Mouse (Mus musculus) myocyte (in vitro differentiated cells): ENCODE measurements around the gene H2afy. TPM values are rescaled to one million over a fixed set of nuclear protein-coding genes. Genes with fewer than 3 reads are reported as not detected.

Source experiments
- H3K27me3 ChIP-seq: one replicate; pipeline ENCODE4 v1.6.1; 2011; ENCODE audit not compliant: control insufficient read depth, insufficient read depth, insufficient read length
- H3K36me3 ChIP-seq: one replicate; pipeline ENCODE4 v1.6.1; 2011; ENCODE audit not compliant: control insufficient read depth, insufficient read depth
- H3K4me2 ChIP-seq: one replicate; pipeline ENCODE4 v1.6.1; 2011; ENCODE audit warnings: low read depth, control low read depth
- H3K4me3 ChIP-seq: one replicate; pipeline ENCODE4 v1.5.1; 2011; ENCODE audit warnings: mild to moderate bottlenecking, control low read depth, moderate library complexity
- H3K79me2 ChIP-seq: one replicate; pipeline ENCODE4 v1.6.1; 2011; ENCODE audit not compliant: control insufficient read depth, insufficient read depth
- H3ac ChIP-seq: one replicate; pipeline ENCODE4 v1.6.1; 2011; ENCODE audit not compliant: control insufficient read depth, insufficient read length
- CEBPB ChIP-seq: IDR thresholded peaks from 2 replicates; pipeline ENCODE4 v1.6.1; 2011; ENCODE audit warnings: mild to moderate bottlenecking, moderate library complexity; ENCODE audit not compliant: poor library complexity, insufficient read depth, severe bottlenecking
- E2F4 ChIP-seq: IDR thresholded peaks from one replicate; pipeline ENCODE4 v1.6.1; 2011; ENCODE audit warnings: mild to moderate bottlenecking, control low read depth, moderate library complexity; ENCODE audit not compliant: insufficient read depth
- MAX ChIP-seq: IDR thresholded peaks from one replicate; pipeline ENCODE4 v1.6.1; 2011; ENCODE audit warnings: low read depth, mild to moderate bottlenecking, control low read depth
- MYOD1 ChIP-seq, 3 experiments: IDR thresholded peaks; one replicate each; pipeline ENCODE4 v1.6.1; 2011; ENCODE audit warnings: control low read depth in 2 of 3, low read depth in 2 of 3, mild to moderate bottlenecking in 2 of 3, moderate library complexity in 1 of 3; ENCODE audit not compliant: insufficient read length in 2 of 3, control insufficient read depth in 1 of 3
- MYOG ChIP-seq, 3 experiments: IDR thresholded peaks; one replicate each; pipeline ENCODE4 v1.6.1; 2011; ENCODE audit warnings: control low read depth in 2 of 3, low read depth in 2 of 3, mild to moderate bottlenecking in 2 of 3; ENCODE audit not compliant: insufficient read length in 2 of 3, control insufficient read depth in 1 of 3, insufficient read depth in 1 of 3
- POLR2A ChIP-seq: IDR thresholded peaks from one replicate; pipeline ENCODE4 v1.6.1; 2011; ENCODE audit warnings: low read depth, mild to moderate bottlenecking, control low read depth, moderate library complexity; ENCODE audit not compliant: insufficient read length
- POLR2AphosphoS2 ChIP-seq: IDR thresholded peaks from one replicate; pipeline ENCODE4 v1.6.1; 2011; ENCODE audit warnings: low read depth, control low read depth; ENCODE audit not compliant: insufficient read length
- REST ChIP-seq: IDR thresholded peaks from one replicate; pipeline ENCODE4 v1.6.1; 2011; ENCODE audit warnings: mild to moderate bottlenecking, control low read depth, moderate library complexity; ENCODE audit not compliant: insufficient read depth, insufficient read length
- SRF ChIP-seq: IDR thresholded peaks from one replicate; pipeline ENCODE4 v1.6.1; 2011; ENCODE audit warnings: low read depth; ENCODE audit not compliant: control insufficient read depth, insufficient read length
- TCF12 ChIP-seq: IDR thresholded peaks from one replicate; pipeline ENCODE4 v1.6.1; 2011; ENCODE audit warnings: mild to moderate bottlenecking, control low read depth; ENCODE audit not compliant: poor library complexity, insufficient read depth, severe bottlenecking
- TCF3 ChIP-seq: IDR thresholded peaks from one replicate; pipeline ENCODE4 v1.6.1; 2011; ENCODE audit warnings: low read depth, control low read depth; ENCODE audit not compliant: insufficient read length
- USF1 ChIP-seq: IDR thresholded peaks from one replicate; pipeline ENCODE4 v1.6.1; 2011; ENCODE audit warnings: low read depth, mild to moderate bottlenecking, control low read depth, moderate library complexity
- polyA plus RNA-seq: library from polyadenylated mRNA; unstranded; fragments of >200 nt; fragmentation: generic; extraction: Trizol; gene quantifications from one replicate; pipeline ENCODE4 v1.2.1, GENCODE M21; 2012; ENCODE audit warnings: missing spikeins

H2afy gene
- polyA plus RNA-seq, 1 experiment = 62.8 TPM

GRCm38 (mm10) chr13:56175848-56176247 is 39.7 kb upstream of the H2afy start:
- Histone ChIP-seq H3K79me2 (no peaks in the 10 kb centered on the region), H3K4me2 (no peak overlapping the region), H3K36me3 (no peaks in the 10 kb centered on the region), H3K4me3 (no peak overlapping the region), H3K27me3 (peaks cover 40% of the 10 kb centered on the region), H3ac (no peak overlapping the region)
- no peak for TF ChIP-seq MYOD1 (IDR thresholded peaks at IDR 0.05; ENCODE audit: control insufficient read depth in 1 of 3, insufficient read length in 2 of 3, low read depth in 2 of 3)
- no peak for TF ChIP-seq POLR2AphosphoS2
- no peak for TF ChIP-seq E2F4
- no peak for TF ChIP-seq SRF
- TF ChIP-seq CEBPB = no peak
- TF ChIP-seq USF1 = no peak
- no peak for TF ChIP-seq TCF3
- no peak for TF ChIP-seq MAX
- no peak for TF ChIP-seq POLR2A
- no peak for TF ChIP-seq TCF12
- no peak for TF ChIP-seq REST
- TF ChIP-seq MYOG (IDR thresholded peaks at IDR 0.05; ENCODE audit: control insufficient read depth in 1 of 3, insufficient read depth in 1 of 3, insufficient read length in 2 of 3, low read depth in 2 of 3) = no peak

GRCm38 (mm10) chr13:56172901-56173545 is 36.9 kb upstream of the H2afy start:
- H3K36me3 ChIP-seq = no peaks in the 10 kb centered on the region
- TF ChIP-seq SRF = no peak
- no peak for TF ChIP-seq CEBPB
- no peak for TF ChIP-seq POLR2AphosphoS2
- no peak for TF ChIP-seq POLR2A
- TF ChIP-seq TCF3 = no peak
- TF ChIP-seq E2F4 = no peak
- no peak for TF ChIP-seq USF1
- no peak for TF ChIP-seq TCF12
- TF ChIP-seq MAX = no peak
- TF ChIP-seq REST = no peak
- TF ChIP-seq MYOD1 (IDR thresholded peaks at IDR 0.05; ENCODE audit: control insufficient read depth in 1 of 3, insufficient read length in 2 of 3, low read depth in 2 of 3) = no peak
- no peak for TF ChIP-seq MYOG (IDR thresholded peaks at IDR 0.05; ENCODE audit: control insufficient read depth in 1 of 3, insufficient read depth in 1 of 3, insufficient read length in 2 of 3, low read depth in 2 of 3)
- H3K4me2 ChIP-seq = no peak overlapping the region
- peaks cover 56% of the 10 kb centered on the region for H3K27me3 ChIP-seq
- no peaks in the 10 kb centered on the region for H3K79me2 ChIP-seq
- no peak overlapping the region for H3K4me3 ChIP-seq
- no peak overlapping the region for H3ac ChIP-seq

GRCm38 (mm10) chr13:56172106-56172505 is 35.9 kb upstream of the H2afy start:
- Histone ChIP-seq H3ac (no peak overlapping the region), H3K36me3 (no peaks in the 10 kb centered on the region), H3K79me2 (no peaks in the 10 kb centered on the region), H3K4me3 (no peak overlapping the region), H3K27me3 (peaks cover 57% of the 10 kb centered on the region), H3K4me2 (no peak overlapping the region)
- TF ChIP-seq MYOG (IDR thresholded peaks at IDR 0.05; ENCODE audit: control insufficient read depth in 1 of 3, insufficient read depth in 1 of 3, insufficient read length in 2 of 3, low read depth in 2 of 3) = no peak
- TF ChIP-seq POLR2AphosphoS2 = no peak
- no peak for TF ChIP-seq REST
- TF ChIP-seq USF1 = no peak
- no peak for TF ChIP-seq POLR2A
- TF ChIP-seq TCF12 = no peak
- TF ChIP-seq SRF = no peak
- no peak for TF ChIP-seq MYOD1 (IDR thresholded peaks at IDR 0.05; ENCODE audit: control insufficient read depth in 1 of 3, insufficient read length in 2 of 3, low read depth in 2 of 3)
- no peak for TF ChIP-seq E2F4
- TF ChIP-seq MAX = no peak
- TF ChIP-seq TCF3 = no peak
- TF ChIP-seq CEBPB = no peak

- Histone ChIP-seq H3K4me3 (no peak overlapping the region), H3ac (no peak overlapping the region), H3K79me2 (no peaks in the 10 kb centered on the region), H3K27me3 (peaks cover 66% of the 10 kb centered on the region), H3K4me2 (no peak overlapping the region), H3K36me3 (no peaks in the 10 kb centered on the region)
- no peak for TF ChIP-seq E2F4
- no peak for TF ChIP-seq POLR2A
- TF ChIP-seq MAX = no peak
- no peak for TF ChIP-seq REST
- TF ChIP-seq POLR2AphosphoS2 = no peak
- no peak for TF ChIP-seq MYOG (IDR thresholded peaks at IDR 0.05; ENCODE audit: control insufficient read depth in 1 of 3, insufficient read depth in 1 of 3, insufficient read length in 2 of 3, low read depth in 2 of 3)
- TF ChIP-seq TCF3 = no peak
- no peak for TF ChIP-seq TCF12
- no peak for TF ChIP-seq USF1
- no peak for TF ChIP-seq CEBPB
- TF ChIP-seq MYOD1 (IDR thresholded peaks at IDR 0.05; ENCODE audit: control insufficient read depth in 1 of 3, insufficient read length in 2 of 3, low read depth in 2 of 3) = no peak
- TF ChIP-seq SRF = no peak
These were observed 32.2 kb upstream of the H2afy start for GRCm38 (mm10) chr13:56168403-56168781.
